Mouse (Mus musculus): Measurements from ENCODE around the gene Tagln3. TPM values are rescaled to one million over a fixed set of nuclear protein-coding genes. Genes with fewer than 3 reads are reported as not detected.

Tagln3 gene
- polyA plus RNA-seq, 1 experiment from 2014 or later: 485 TPM

- peaks cover 35% of the 10 kb centered on the region for H3K4me1 ChIP-seq (replicated peaks; ENCODE audit: control insufficient read depth, insufficient read depth, low read length)
- H3K9ac ChIP-seq: peak overlapping the region; percentile 86
- ATAC-seq (ENCODE audit: low FRiP score) (peak; percentile 21), DNase-seq (ENCODE audit: low spot score) (peak; percentile 58)
- H3K36me3 ChIP-seq (replicated peaks; ENCODE audit: control insufficient read depth, insufficient read depth): peaks cover 37% of the 10 kb centered on the region
- peak overlapping the region; percentile 96 for H3K27ac ChIP-seq
- WGBS: 22% methylated on average over 6 of the region's 6 CpGs
- H3K27me3 ChIP-seq (ENCODE audit: control insufficient read depth, insufficient read depth, low read length): no peaks in the 10 kb centered on the region
- no peaks in the 10 kb centered on the region for H3K9me3 ChIP-seq (ENCODE audit: control insufficient read depth, low read length)
- H3K4me3 ChIP-seq (replicated peaks; ENCODE audit: low read length): peak overlapping the region; percentile 52
- peak overlapping the region; percentile 71 for H3K4me2 ChIP-seq (replicated peaks)
Observed at GRCm38 (mm10) chr16:45723172-45723901, 1.1 kb downstream of the Tagln3 start.

GRCm38 (mm10) chr16:45722460-45722951 lies 1.9 kb downstream of the Tagln3 start:
- H3K27ac ChIP-seq: peak overlapping the region; percentile 96
- peak overlapping the region; percentile 52 for H3K4me3 ChIP-seq (replicated peaks; ENCODE audit: low read length)
- DNase-seq (ENCODE audit: low spot score) (no peak), ATAC-seq (ENCODE audit: low FRiP score) (no peak)
- no peaks in the 10 kb centered on the region for H3K9me3 ChIP-seq (ENCODE audit: control insufficient read depth, low read length)
- whole genome bisulfite sequencing: 23% methylated on average over 3 of the region's 3 CpGs
- peaks cover 42% of the 10 kb centered on the region for H3K36me3 ChIP-seq (replicated peaks; ENCODE audit: control insufficient read depth, insufficient read depth)
- H3K27me3 ChIP-seq (ENCODE audit: control insufficient read depth, insufficient read depth, low read length): no peaks in the 10 kb centered on the region
- H3K4me1 ChIP-seq (replicated peaks; ENCODE audit: control insufficient read depth, insufficient read depth, low read length): peaks cover 35% of the 10 kb centered on the region
- peak overlapping the region; percentile 71 for H3K4me2 ChIP-seq (replicated peaks)
- H3K9ac ChIP-seq: peak overlapping the region; percentile 86

GRCm38 (mm10) chr16:45720022-45720630 lies 4.3 kb downstream of the Tagln3 start:
- ATAC-seq (ENCODE audit: low FRiP score) (no peak), DNase-seq (ENCODE audit: low spot score) (no peak)
- H3K9ac ChIP-seq: no peak overlapping the region
- no peaks in the 10 kb centered on the region for H3K27me3 ChIP-seq (ENCODE audit: control insufficient read depth, insufficient read depth, low read length)
- H3K4me3 ChIP-seq (replicated peaks; ENCODE audit: low read length): no peak overlapping the region
- H3K9me3 ChIP-seq (ENCODE audit: control insufficient read depth, low read length): no peaks in the 10 kb centered on the region
- no peak overlapping the region; the same call in 1 of the 2 replicates for H3K27ac ChIP-seq
- H3K4me2 ChIP-seq (replicated peaks): peak overlapping the region; percentile 71; the same call in 1 of the 2 replicates
- WGBS: 84% methylated on average over 10 of the region's 10 CpGs
- peaks cover 35% of the 10 kb centered on the region for H3K4me1 ChIP-seq (replicated peaks; ENCODE audit: control insufficient read depth, insufficient read depth, low read length)
- H3K36me3 ChIP-seq (replicated peaks; ENCODE audit: control insufficient read depth, insufficient read depth): peaks cover 63% of the 10 kb centered on the region

- H3K4me2 ChIP-seq (replicated peaks): no peak overlapping the region
- H3K27ac ChIP-seq: no peak overlapping the region
- H3K4me3 ChIP-seq (replicated peaks; ENCODE audit: low read length): no peak overlapping the region
- peaks cover 35% of the 10 kb centered on the region for H3K4me1 ChIP-seq (replicated peaks; ENCODE audit: control insufficient read depth, insufficient read depth, low read length)
- no peaks in the 10 kb centered on the region for H3K27me3 ChIP-seq (ENCODE audit: control insufficient read depth, insufficient read depth, low read length)
- DNase-seq (ENCODE audit: low spot score) (no peak), ATAC-seq (ENCODE audit: low FRiP score) (no peak)
- 95% methylated on average over 4 of the region's 4 CpGs for WGBS
- H3K9me3 ChIP-seq (ENCODE audit: control insufficient read depth, low read length): no peaks in the 10 kb centered on the region
- no peak overlapping the region for H3K9ac ChIP-seq
- H3K36me3 ChIP-seq (replicated peaks; ENCODE audit: control insufficient read depth, insufficient read depth): peaks cover 77% of the 10 kb centered on the region
Observed at GRCm38 (mm10) chr16:45718296-45718695, 6.1 kb downstream of the Tagln3 start.

GRCm38 (mm10) chr16:45714489-45715150 lies 9.8 kb downstream of the Tagln3 start:
- no peak overlapping the region for H3K9ac ChIP-seq
- H3K4me3 ChIP-seq (replicated peaks; ENCODE audit: low read length): no peak overlapping the region
- H3K27ac ChIP-seq: no peak overlapping the region
- H3K9me3 ChIP-seq (ENCODE audit: control insufficient read depth, low read length): no peaks in the 10 kb centered on the region
- ATAC-seq (ENCODE audit: low FRiP score): no peak
- WGBS: 86% methylated on average over 5 of the region's 5 CpGs
- peaks cover 90% of the 10 kb centered on the region for H3K36me3 ChIP-seq (replicated peaks; ENCODE audit: control insufficient read depth, insufficient read depth)
- no peak overlapping the region for H3K4me2 ChIP-seq (replicated peaks)
- no peaks in the 10 kb centered on the region for H3K27me3 ChIP-seq (ENCODE audit: control insufficient read depth, insufficient read depth, low read length)
- DNase-seq (ENCODE audit: low spot score): no peak
- peaks cover 2% of the 10 kb centered on the region; the same call in 1 of the 2 replicates for H3K4me1 ChIP-seq (replicated peaks; ENCODE audit: control insufficient read depth, insufficient read depth, low read length)

- Histone ChIP-seq H3K27me3 (ENCODE audit: control insufficient read depth, insufficient read depth, low read length) (no peaks in the 10 kb centered on the region), H3K4me2 (replicated peaks) (no peak overlapping the region), H3K9me3 (ENCODE audit: control insufficient read depth, low read length) (no peaks in the 10 kb centered on the region), H3K4me3 (replicated peaks; ENCODE audit: low read length) (no peak overlapping the region), H3K4me1 (replicated peaks; ENCODE audit: control insufficient read depth, insufficient read depth, low read length) (no peaks in the 10 kb centered on the region), H3K36me3 (replicated peaks; ENCODE audit: control insufficient read depth, insufficient read depth) (peaks cover 85% of the 10 kb centered on the region), H3K9ac (no peak overlapping the region), H3K27ac (no peak overlapping the region)
- DNase-seq (ENCODE audit: low spot score): no peak
- 73% methylated on average over 1 of the region's 1 CpGs for WGBS
- no peak for ATAC-seq (ENCODE audit: low FRiP score)
Observed at GRCm38 (mm10) chr16:45713878-45714277, 10.5 kb downstream of the Tagln3 start.

GRCm38 (mm10) chr16:45713261-45713660 lies 11.1 kb downstream of the Tagln3 start:
- no peak for DNase-seq (ENCODE audit: low spot score)
- Histone ChIP-seq H3K9ac (no peak overlapping the region), H3K9me3 (ENCODE audit: control insufficient read depth, low read length) (no peaks in the 10 kb centered on the region), H3K4me1 (replicated peaks; ENCODE audit: control insufficient read depth, insufficient read depth, low read length) (no peaks in the 10 kb centered on the region), H3K27ac (no peak overlapping the region), H3K4me3 (replicated peaks; ENCODE audit: low read length) (no peak overlapping the region), H3K36me3 (replicated peaks; ENCODE audit: control insufficient read depth, insufficient read depth) (peaks cover 79% of the 10 kb centered on the region), H3K27me3 (ENCODE audit: control insufficient read depth, insufficient read depth, low read length) (no peaks in the 10 kb centered on the region), H3K4me2 (replicated peaks) (no peak overlapping the region)
- 63% methylated on average over 5 of the region's 5 CpGs for WGBS
- ATAC-seq (ENCODE audit: low FRiP score): no peak

GRCm38 (mm10) chr16:45711263-45711662 lies 13.1 kb downstream of the Tagln3 start:
- ATAC-seq (ENCODE audit: low FRiP score): peak; percentile 21; the same call in 1 of the 2 replicates
- Histone ChIP-seq H3K27ac (no peak overlapping the region), H3K9ac (no peak overlapping the region), H3K27me3 (ENCODE audit: control insufficient read depth, insufficient read depth, low read length) (no peaks in the 10 kb centered on the region), H3K4me2 (replicated peaks) (no peak overlapping the region), H3K9me3 (ENCODE audit: control insufficient read depth, low read length) (no peaks in the 10 kb centered on the region), H3K4me1 (replicated peaks; ENCODE audit: control insufficient read depth, insufficient read depth, low read length) (no peaks in the 10 kb centered on the region), H3K4me3 (replicated peaks; ENCODE audit: low read length) (no peak overlapping the region), H3K36me3 (replicated peaks; ENCODE audit: control insufficient read depth, insufficient read depth) (peaks cover 61% of the 10 kb centered on the region)
- DNase-seq (ENCODE audit: low spot score): no peak
- 76% methylated on average over 7 of the region's 7 CpGs for WGBS

GRCm38 (mm10) chr16:45699301-45699700 lies 25.1 kb downstream of the Tagln3 start:
- WGBS: 82% methylated on average over 5 of the region's 5 CpGs
- no peak overlapping the region for H3K4me3 ChIP-seq (replicated peaks; ENCODE audit: low read length)
- H3K9ac ChIP-seq: no peak overlapping the region
- H3K9me3 ChIP-seq (ENCODE audit: control insufficient read depth, low read length): no peaks in the 10 kb centered on the region
- DNase-seq (ENCODE audit: low spot score) (no peak), ATAC-seq (ENCODE audit: low FRiP score) (no peak)
- H3K4me2 ChIP-seq (replicated peaks): no peak overlapping the region
- no peaks in the 10 kb centered on the region for H3K27me3 ChIP-seq (ENCODE audit: control insufficient read depth, insufficient read depth, low read length)
- H3K27ac ChIP-seq: no peak overlapping the region
- no peaks in the 10 kb centered on the region for H3K36me3 ChIP-seq (replicated peaks; ENCODE audit: control insufficient read depth, insufficient read depth)
- H3K4me1 ChIP-seq (replicated peaks; ENCODE audit: control insufficient read depth, insufficient read depth, low read length): no peaks in the 10 kb centered on the region
